Mouse (Mus musculus) forebrain, embryonic 14.5 days (tissue): ENCODE data around the gene Fkbp2. TPM values are rescaled to one million over a fixed set of nuclear protein-coding genes. Genes with fewer than 3 reads are reported as not detected.

Source experiments
- ATAC-seq: fragments of 200-750 bp; cut with Nextera tagmentation; 2 replicates; pipeline ENCODE4 v1.8.0; 2017; ENCODE audit warnings: mild to moderate bottlenecking, moderate library complexity
- DNase-seq: peaks from one replicate; pipeline ENCODE4 v3.0.0-alpha.2; 2015; ENCODE audit warnings: low spot score
- H3K27ac ChIP-seq: fragments of 300-500 bp; sonication (generic); 2 replicates; pipeline ENCODE4 v1.5.1; 2014; ENCODE audit warnings: low read depth, mild to moderate bottlenecking, control low read depth, low read length, moderate library complexity
- H3K27me3 ChIP-seq: fragments of 300-500 bp; sonication (generic); replicated peaks from 2 replicates; pipeline ENCODE4 v1.6.1; 2014; ENCODE audit warnings: low read length, control low read depth, mixed read lengths; ENCODE audit not compliant: control insufficient read depth, insufficient read depth
- H3K36me3 ChIP-seq: fragments of 300-500 bp; sonication (generic); 2 replicates; pipeline ENCODE4 v1.6.1; 2014; ENCODE audit warnings: low read length, control low read depth; ENCODE audit not compliant: control insufficient read depth, insufficient read depth
- H3K4me1 ChIP-seq: fragments of 300-500 bp; sonication (generic); 2 replicates; pipeline ENCODE4 v1.6.1; 2014; ENCODE audit warnings: antibody characterized with exemption, low read length, control low read depth; ENCODE audit not compliant: control insufficient read depth, insufficient read depth
- H3K4me2 ChIP-seq: fragments of 300-500 bp; sonication (generic); 2 replicates; pipeline ENCODE4 v1.6.1; 2014; ENCODE audit warnings: mild to moderate bottlenecking, control low read depth, low read length
- H3K4me3 ChIP-seq: fragments of 300-500 bp; sonication (generic); 2 replicates; pipeline ENCODE4 v1.5.1; 2014; ENCODE audit warnings: low read depth, low read length, control low read depth
- H3K9ac ChIP-seq: fragments of 300-500 bp; sonication (generic); 2 replicates; pipeline ENCODE4 v1.6.1; 2014; ENCODE audit warnings: mild to moderate bottlenecking, low read length, control low read depth, moderate library complexity
- H3K9me3 ChIP-seq: fragments of 300-500 bp; sonication (generic); replicated peaks from 2 replicates; pipeline ENCODE4 v1.6.1; 2016; ENCODE audit warnings: low read length, control low read depth, mixed read lengths; ENCODE audit not compliant: control insufficient read depth
- WGBS: fragments of 180-500 bp; shearing (Covaris S2); extraction: QIAGEN DNeasy Blood & Tissue Kit; methylation state at CpG from one replicate; pipeline ENCODE4 v1.1.7; 2014; 5-methylcytosine and 5-hydroxymethylcytosine counted together
- polyA plus RNA-seq: library from polyadenylated mRNA; unstranded; fragments of >200 nt; fragmentation: Nextera tagmentation; extraction: Ambion mirVana; gene quantifications from 2 replicates; pipeline ENCODE4 v1.2.1, GENCODE M21; 2014

The Fkbp2 gene
- polyA plus RNA-seq, 1 experiment from 2014 or later: 80.1 TPM

DNA sequence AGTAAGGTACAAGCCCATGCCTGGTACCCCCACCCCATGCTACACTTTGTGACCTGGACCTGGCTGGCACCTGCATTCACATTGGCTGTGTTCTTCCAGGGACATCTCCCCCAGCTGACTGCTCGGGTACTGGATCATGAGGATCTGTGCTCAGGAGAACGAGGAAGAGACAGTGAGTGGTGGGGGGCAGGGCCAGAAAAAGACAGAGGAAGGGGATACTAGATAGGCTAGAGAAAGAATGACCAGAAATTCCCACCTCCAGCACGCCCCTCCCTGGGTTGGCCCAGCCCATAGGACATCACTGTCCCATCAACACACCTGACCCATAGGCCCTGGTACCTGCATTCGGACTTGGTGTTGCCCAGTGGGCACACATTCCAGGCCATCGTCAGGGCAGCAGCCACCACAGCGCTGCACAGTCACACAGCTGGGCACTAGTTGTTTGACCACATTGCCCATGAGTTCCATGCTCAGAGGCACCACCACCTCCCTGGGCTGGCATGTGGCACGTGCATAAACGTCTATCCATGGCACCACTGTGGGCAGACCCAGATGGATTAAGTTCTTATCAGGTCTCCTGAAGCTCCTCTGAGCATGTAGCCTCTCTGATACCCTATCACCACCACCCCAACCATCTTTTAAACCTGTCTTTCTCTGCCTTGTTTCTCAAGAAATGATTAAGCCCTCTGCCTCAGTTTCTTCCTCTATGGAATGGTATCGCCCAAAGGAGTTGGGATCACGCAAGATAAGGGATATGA lies 5.8 kb upstream of the Fkbp2 start:
- H3K9me3 ChIP-seq: no peaks in the 10 kb centered on the region
- H3K36me3 ChIP-seq: peaks cover 20% of the 10 kb centered on the region
- WGBS: 83% methylated on average over 10 of the region's 10 CpGs

DNA sequence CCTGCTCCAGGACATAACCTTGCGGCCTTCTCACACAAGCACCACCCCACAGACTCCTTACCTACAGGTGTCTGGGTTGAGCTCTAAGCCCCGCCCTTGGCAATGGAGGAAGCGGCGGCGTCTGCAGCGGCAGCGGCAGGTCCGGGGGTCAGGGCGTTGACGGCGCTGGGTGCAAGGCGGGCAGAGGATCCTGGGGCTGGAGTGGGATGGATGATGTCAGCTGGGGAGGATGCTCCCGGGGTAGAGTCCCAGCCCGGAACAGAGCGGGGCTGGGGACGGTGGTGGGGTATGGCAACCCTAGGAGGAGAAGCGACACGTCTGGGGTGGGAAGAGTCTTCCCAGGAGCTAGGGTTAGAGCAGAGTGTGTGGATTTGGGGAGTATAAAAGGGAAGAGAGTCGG lies 5.0 kb upstream of the Fkbp2 start:
- Histone ChIP-seq H3K27me3 (no peaks in the 10 kb centered on the region), H3K4me1 (peaks cover 20% of the 10 kb centered on the region), H3K36me3 (peaks cover 20% of the 10 kb centered on the region), H3K4me3 (no peak overlapping the region), H3K4me2 (no peak overlapping the region), H3K9me3 (no peaks in the 10 kb centered on the region), H3K27ac (no peak overlapping the region), H3K9ac (no peak overlapping the region)
- WGBS: 82% methylated on average over 19 of the region's 19 CpGs
- ATAC-seq (no peak), DNase-seq (no peak)

More for the DNA sequence above, 5.8 kb upstream of the Fkbp2 start:
- H3K4me3 ChIP-seq: peak overlapping the region; percentile 78
- peak overlapping the region; percentile 86 for H3K4me2 ChIP-seq
- H3K9ac ChIP-seq: peak overlapping the region; percentile 89; the same call in 1 of the 2 replicates
- no peak overlapping the region for H3K27ac ChIP-seq
- H3K27me3 ChIP-seq: no peaks in the 10 kb centered on the region
- H3K4me1 ChIP-seq: peaks cover 16% of the 10 kb centered on the region
- DNase-seq (no peak), ATAC-seq (no peak)

GRCm38 (mm10) chr19:6983621-6984020 lies 3.3 kb upstream of the Fkbp2 start:
- H3K36me3 ChIP-seq: peaks cover 25% of the 10 kb centered on the region
- H3K27me3 ChIP-seq: no peaks in the 10 kb centered on the region
- no peak overlapping the region for H3K27ac ChIP-seq
- WGBS: 20% methylated on average over 5 of the region's 5 CpGs
- ATAC-seq (no peak), DNase-seq (peak; percentile 53)
- H3K4me1 ChIP-seq: peaks cover 29% of the 10 kb centered on the region
- H3K4me3 ChIP-seq: no peak overlapping the region
- H3K9me3 ChIP-seq: no peaks in the 10 kb centered on the region
- H3K4me2 ChIP-seq: no peak overlapping the region
- H3K9ac ChIP-seq: no peak overlapping the region

GRCm38 (mm10) chr19:6981465-6981864 lies 1.2 kb upstream of the Fkbp2 start:
- Histone ChIP-seq H3K27me3 (no peaks in the 10 kb centered on the region), H3K4me1 (peaks cover 24% of the 10 kb centered on the region), H3K4me3 (no peak overlapping the region), H3K27ac (no peak overlapping the region), H3K4me2 (no peak overlapping the region), H3K36me3 (peaks cover 45% of the 10 kb centered on the region), H3K9ac (no peak overlapping the region), H3K9me3 (no peaks in the 10 kb centered on the region)
- WGBS: 90% methylated on average over 4 of the region's 4 CpGs
- DNase-seq: no peak
- ATAC-seq: no peak

DNA sequence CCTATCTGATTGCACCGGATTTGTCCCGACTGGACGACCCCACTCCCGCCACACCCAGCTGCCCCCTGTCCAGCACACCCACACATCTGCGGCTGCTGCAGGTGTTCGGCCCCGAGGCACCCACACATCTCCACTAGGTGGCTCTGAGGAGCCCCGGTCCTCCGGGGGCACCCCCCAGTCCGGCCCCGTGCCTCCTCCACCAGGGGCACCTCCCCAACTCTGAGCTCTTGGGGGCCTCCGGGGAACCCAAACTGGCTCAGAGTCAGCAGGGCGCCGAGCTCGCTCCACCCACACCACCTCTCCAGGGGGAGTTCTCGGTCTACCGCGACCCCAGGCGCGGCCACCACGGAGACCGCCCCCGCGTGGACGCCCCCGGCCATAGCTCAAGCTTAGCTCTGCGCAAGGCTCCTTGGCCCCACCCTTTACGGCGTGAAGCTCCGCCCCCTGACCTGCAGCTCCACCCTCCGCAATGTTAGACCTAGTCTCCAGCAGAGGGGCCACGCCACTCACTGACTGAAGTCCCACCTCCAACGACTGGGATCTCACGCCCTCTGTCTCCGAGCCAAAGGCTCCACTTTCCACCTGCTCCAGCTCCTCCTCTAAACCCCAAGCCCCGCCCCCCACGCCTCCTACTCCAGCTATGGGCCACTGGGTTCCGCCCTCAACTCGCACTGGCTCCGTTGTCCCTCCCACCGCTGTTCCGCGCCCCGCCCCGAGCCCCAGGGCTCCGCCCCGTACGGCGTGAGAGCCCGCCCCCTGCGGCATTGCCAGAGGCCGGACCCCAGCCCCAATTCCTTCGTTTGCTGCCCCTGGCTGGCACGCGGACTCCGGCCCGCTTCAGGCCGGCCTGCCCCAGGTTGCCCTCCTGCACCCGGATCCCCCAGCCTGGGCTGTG lies 568 bp downstream of the Fkbp2 start:
- H3K27ac ChIP-seq: peak overlapping the region; percentile 91
- H3K9ac ChIP-seq: peak overlapping the region; percentile 79
- peak overlapping the region; percentile 64 for H3K4me3 ChIP-seq
- under 1% methylated on average over 56 of the region's 59 CpGs for WGBS
- H3K36me3 ChIP-seq: peaks cover 38% of the 10 kb centered on the region
- peak overlapping the region; percentile 78 for H3K4me2 ChIP-seq
- no peaks in the 10 kb centered on the region for H3K27me3 ChIP-seq
- peaks cover 26% of the 10 kb centered on the region for H3K4me1 ChIP-seq
- no peaks in the 10 kb centered on the region for H3K9me3 ChIP-seq
- DNase-seq (peak; percentile 99), ATAC-seq (peak; percentile 87)

DNA sequence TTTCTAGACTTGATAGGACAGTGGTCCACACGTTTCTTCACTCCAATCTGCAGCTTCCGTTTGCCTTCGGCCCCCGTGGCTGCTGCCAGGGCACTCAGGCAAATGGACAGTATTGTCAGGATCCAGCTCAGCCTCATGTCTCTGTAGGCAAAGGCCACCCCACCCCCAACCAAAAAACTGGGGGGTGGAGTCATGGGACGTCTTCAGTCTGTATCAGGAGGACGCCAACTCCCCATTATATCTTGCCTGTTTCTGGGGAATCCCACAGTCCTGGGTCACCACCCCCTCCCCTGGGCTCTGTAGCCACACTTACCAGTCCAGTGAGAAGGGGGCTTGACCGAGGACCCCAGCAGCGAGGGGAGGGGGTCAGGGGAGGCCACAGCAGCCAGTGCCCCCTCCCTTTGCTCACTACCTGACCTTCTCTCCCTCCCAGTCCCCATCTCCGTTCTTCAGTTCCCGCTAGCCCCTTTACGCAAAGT lies 1.3 kb downstream of the Fkbp2 start:
- no peaks in the 10 kb centered on the region for H3K9me3 ChIP-seq
- peak overlapping the region; percentile 91 for H3K27ac ChIP-seq
- peaks cover 36% of the 10 kb centered on the region for H3K36me3 ChIP-seq
- DNase-seq (peak; percentile 31), ATAC-seq (no peak)
- peaks cover 26% of the 10 kb centered on the region for H3K4me1 ChIP-seq
- H3K4me2 ChIP-seq: peak overlapping the region; percentile 78
- peak overlapping the region; percentile 79 for H3K9ac ChIP-seq
- H3K27me3 ChIP-seq: no peaks in the 10 kb centered on the region
- WGBS: 11% methylated on average over 11 of the region's 11 CpGs
- H3K4me3 ChIP-seq: peak overlapping the region; percentile 64

DNA sequence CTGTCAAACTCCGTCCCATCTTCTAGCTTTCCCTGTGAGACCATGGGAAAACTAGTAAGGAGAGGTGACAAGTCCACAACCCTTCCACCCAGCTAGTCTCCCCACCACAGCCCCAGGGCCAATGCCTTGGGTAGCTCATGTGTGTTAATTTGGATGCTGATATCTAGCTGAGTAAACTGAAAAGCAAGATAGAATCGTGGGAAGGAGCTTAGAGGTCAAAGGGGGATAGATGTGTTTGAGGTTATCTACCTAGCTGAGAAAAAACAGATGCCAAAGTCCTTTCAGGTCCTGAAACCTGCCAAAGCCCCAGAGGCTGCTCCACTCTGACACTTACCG lies 1.7 kb downstream of the Fkbp2 start:
- H3K4me3 ChIP-seq: peak overlapping the region; percentile 64
- ATAC-seq: no peak
- WGBS: 55% methylated on average over 3 of the region's 3 CpGs
- H3K27me3 ChIP-seq: no peaks in the 10 kb centered on the region
- peak overlapping the region; percentile 79 for H3K9ac ChIP-seq
- peaks cover 34% of the 10 kb centered on the region for H3K36me3 ChIP-seq
- peaks cover 26% of the 10 kb centered on the region for H3K4me1 ChIP-seq
- H3K9me3 ChIP-seq: no peaks in the 10 kb centered on the region
- peak overlapping the region; percentile 78 for H3K4me2 ChIP-seq
- peak overlapping the region; percentile 91; the same call in 1 of the 2 replicates for H3K27ac ChIP-seq
- DNase-seq: no peak

GRCm38 (mm10) chr19:6977759-6978638 lies 2.3 kb downstream of the Fkbp2 start:
- Histone ChIP-seq H3K27ac (peak overlapping the region; percentile 91; the same call in 1 of the 2 replicates), H3K9ac (peak overlapping the region; percentile 79), H3K4me2 (peak overlapping the region; percentile 78), H3K27me3 (no peaks in the 10 kb centered on the region), H3K9me3 (no peaks in the 10 kb centered on the region), H3K4me1 (peaks cover 26% of the 10 kb centered on the region), H3K4me3 (no peak overlapping the region; the same call in 1 of the 2 replicates), H3K36me3 (peaks cover 31% of the 10 kb centered on the region)
- 81% methylated on average over 13 of the region's 13 CpGs for WGBS
- no peak for DNase-seq
- no peak for ATAC-seq
